Mouse (Mus musculus): ENCODE data around the gene Cacnb1. TPM values are rescaled to one million over a fixed set of nuclear protein-coding genes. Genes with fewer than 3 reads are reported as not detected.

Cacnb1 gene
- total and polyA plus RNA-seq, 3 experiments, result 2.3 to 4.4 TPM; not detected in 1

DNA sequence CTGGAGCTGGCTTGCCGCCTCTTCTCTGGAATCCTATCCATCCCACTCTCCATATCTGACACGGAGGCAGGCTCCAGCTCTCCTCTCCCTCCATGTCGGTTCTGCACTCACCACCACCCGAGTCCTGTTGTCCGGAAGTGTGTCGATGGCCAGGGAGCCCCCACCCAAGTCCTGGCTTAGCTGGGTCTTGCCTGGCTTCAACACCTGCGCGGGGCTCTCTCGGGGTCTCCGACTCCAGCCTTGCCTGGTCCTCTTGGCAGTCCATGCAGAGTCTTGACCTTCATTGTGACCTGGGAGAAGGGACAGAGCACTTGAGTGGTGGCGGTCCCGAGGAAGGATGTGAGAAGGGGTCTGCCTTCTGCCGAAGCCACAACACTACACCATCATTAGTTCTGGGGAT is 44.4 kb downstream of the Cacnb1 start:
- Histone ChIP-seq H3K4me1 (ENCODE audit: control insufficient read depth in 1 of 2, insufficient read depth in 2 of 2, low read length in 2 of 2) (no peaks in the 10 kb centered on the region), H3K79me2 (ENCODE audit: control insufficient read depth, insufficient read depth, low read length, poor library complexity) (no peaks in the 10 kb centered on the region), H3K9ac (ENCODE audit: control insufficient read depth, low read depth, low read length, poor library complexity, severe bottlenecking) (no peak overlapping the region), H3K9me3 (replicated peaks; ENCODE audit: insufficient read depth, low read length) (no peaks in the 10 kb centered on the region), H3K27ac (ENCODE audit: control insufficient read depth, low read depth, low read length) (no peak overlapping the region), H3K27me3 (ENCODE audit: control insufficient read depth in 1 of 2, insufficient read depth in 2 of 2, low read length in 2 of 2) (no peaks in the 10 kb centered on the region; a peak in 1 of 4 replicates), H3K36me3 (ENCODE audit: control insufficient read depth in 1 of 2, insufficient read depth in 2 of 2, low read length in 2 of 2) (no peaks in the 10 kb centered on the region), H3K4me3 (ENCODE audit: control insufficient read depth in 1 of 2, insufficient read depth in 1 of 2, low read depth in 2 of 2, low read length in 2 of 2) (no peak overlapping the region)
- no peak for DNase-seq (ENCODE audit: low read depth, low spot score)
- TF ChIP-seq TCF12 (IDR thresholded peaks at IDR 0.05; ENCODE audit: low read depth, low read length) (no peak), ZC3H11A (IDR thresholded peaks at IDR 0.05; ENCODE audit: low read depth, low read length) (no peak), CTCF (IDR thresholded peaks at IDR 0.05 in 2 of 3, conservative IDR thresholded peaks at IDR 0.05 in 1 of 3; ENCODE audit: control insufficient read depth in 1 of 3, insufficient read depth in 1 of 3, low read depth in 2 of 3, low read length in 3 of 3, poor library complexity in 1 of 3, severe bottlenecking in 1 of 3) (no peak), MAFK (IDR thresholded peaks at IDR 0.05; ENCODE audit: borderline replicate concordance, low read depth, low read length) (no peak), MEF2A (IDR thresholded peaks at IDR 0.05; ENCODE audit: extremely low read depth, insufficient replicate concordance, low read depth, low read length, poor library complexity, severe bottlenecking) (no peak), USF2 (IDR thresholded peaks at IDR 0.05; ENCODE audit: borderline replicate concordance in 1 of 2, insufficient read depth in 1 of 2, low read depth in 1 of 2, low read length in 2 of 2) (no peak), HCFC1 (IDR thresholded peaks at IDR 0.05; ENCODE audit: low read depth, low read length) (no peak), ZNF384 (IDR thresholded peaks at IDR 0.05; ENCODE audit: low read depth, low read length) (no peak), MYC (IDR thresholded peaks at IDR 0.05; ENCODE audit: low read depth, low read length) (no peak), ZMIZ1 (IDR thresholded peaks at IDR 0.05; ENCODE audit: low read depth, low read length) (no peak), BHLHE40 (IDR thresholded peaks at IDR 0.05; ENCODE audit: borderline replicate concordance, low read depth, low read length) (no peak), POLR2A (IDR thresholded peaks at IDR 0.05; ENCODE audit: control insufficient read depth in 1 of 2, insufficient read depth in 1 of 2, low read depth in 1 of 2, low read length in 2 of 2, poor library complexity in 1 of 2) (no peak), KAT2A (conservative IDR thresholded peaks at IDR 0.05; ENCODE audit: low read depth, low read length) (no peak), CHD2 (IDR thresholded peaks at IDR 0.05; ENCODE audit: low read length) (no peak), ELF1 (IDR thresholded peaks at IDR 0.05; ENCODE audit: low read depth, low read length) (no peak), TBP (IDR thresholded peaks at IDR 0.05; ENCODE audit: low read depth, low read length) (no peak), JUND (IDR thresholded peaks at IDR 0.05; ENCODE audit: low read depth, low read length) (no peak), EP300 (IDR thresholded peaks at IDR 0.05; ENCODE audit: low read depth in 1 of 2, low read length in 2 of 2) (no peak)

DNA sequence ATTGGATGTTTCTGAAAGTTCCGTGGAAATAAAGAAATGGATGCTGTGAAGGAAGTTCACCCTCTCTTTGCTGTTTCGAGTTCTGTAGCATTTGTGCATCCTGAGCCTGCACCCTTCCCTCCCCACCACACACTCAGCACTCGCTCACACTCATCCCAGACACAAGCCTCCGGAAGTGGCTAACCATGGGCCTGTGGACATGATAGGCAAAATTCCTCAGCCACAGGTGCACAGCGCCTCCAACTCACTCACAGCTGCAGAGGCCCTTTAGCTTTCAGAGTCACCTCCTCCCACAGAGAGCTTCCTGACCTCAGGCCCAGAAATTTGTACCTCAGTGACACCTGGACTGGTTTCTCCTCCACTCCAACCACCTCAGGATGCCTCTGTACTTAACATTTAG is 45.0 kb downstream of the Cacnb1 start:
- H3K27me3 ChIP-seq (ENCODE audit: control insufficient read depth in 1 of 2, insufficient read depth in 2 of 2, low read length in 2 of 2), result no peaks in the 10 kb centered on the region; a peak in 1 of 4 replicates
- no peaks in the 10 kb centered on the region for H3K4me1 ChIP-seq (ENCODE audit: control insufficient read depth in 1 of 2, insufficient read depth in 2 of 2, low read length in 2 of 2)
- DNase-seq (ENCODE audit: low read depth, low spot score), result no peak
- TF ChIP-seq USF1 (IDR thresholded peaks at IDR 0.05; ENCODE audit: low read depth, low read length), result no peak
- TF ChIP-seq ZMIZ1 (IDR thresholded peaks at IDR 0.05; ENCODE audit: low read depth, low read length), result no peak
- TF ChIP-seq POLR2AphosphoS2 (IDR thresholded peaks at IDR 0.05; ENCODE audit: low read length), result no peak
- no peak for TF ChIP-seq GABPA (IDR thresholded peaks at IDR 0.05; ENCODE audit: low read depth, low read length)
- no peak for TF ChIP-seq GATA1 (IDR thresholded peaks at IDR 0.05; ENCODE audit: low read depth, low read length)
- no peak for TF ChIP-seq NELFE (IDR thresholded peaks at IDR 0.05; ENCODE audit: low read depth, low read length)
- TF ChIP-seq MYC (IDR thresholded peaks at IDR 0.05; ENCODE audit: low read depth, low read length), result no peak
- TF ChIP-seq ETS1 (IDR thresholded peaks at IDR 0.05; ENCODE audit: low read depth, low read length), result no peak
- no peak for TF ChIP-seq ZC3H11A (IDR thresholded peaks at IDR 0.05; ENCODE audit: low read depth, low read length)
- no peak for TF ChIP-seq EP300 (IDR thresholded peaks at IDR 0.05; ENCODE audit: low read depth in 1 of 2, low read length in 2 of 2)
- no peak for TF ChIP-seq MXI1 (IDR thresholded peaks at IDR 0.05; ENCODE audit: low read depth, low read length)
- no peak for TF ChIP-seq POLR2AphosphoS5 (IDR thresholded peaks at IDR 0.05; ENCODE audit: borderline replicate concordance, low read depth, low read length)
- TF ChIP-seq MAFK (IDR thresholded peaks at IDR 0.05; ENCODE audit: borderline replicate concordance, low read depth, low read length), result no peak
- no peaks in the 10 kb centered on the region for H3K36me3 ChIP-seq (ENCODE audit: control insufficient read depth in 1 of 2, insufficient read depth in 2 of 2, low read length in 2 of 2)
- no peak overlapping the region for H3K9ac ChIP-seq (ENCODE audit: control insufficient read depth, low read depth, low read length, poor library complexity, severe bottlenecking)
- no peak overlapping the region for H3K27ac ChIP-seq (ENCODE audit: control insufficient read depth, low read depth, low read length)
- H3K4me3 ChIP-seq (ENCODE audit: control insufficient read depth in 1 of 2, insufficient read depth in 1 of 2, low read depth in 2 of 2, low read length in 2 of 2), result no peak overlapping the region
- H3K79me2 ChIP-seq (ENCODE audit: control insufficient read depth, insufficient read depth, low read length, poor library complexity), result no peaks in the 10 kb centered on the region
- H3K9me3 ChIP-seq (replicated peaks; ENCODE audit: insufficient read depth, low read length), result no peaks in the 10 kb centered on the region

Data from MEL (cell line).